Mouse (Mus musculus): Measurements from ENCODE around the gene Ctdspl.

DNA sequence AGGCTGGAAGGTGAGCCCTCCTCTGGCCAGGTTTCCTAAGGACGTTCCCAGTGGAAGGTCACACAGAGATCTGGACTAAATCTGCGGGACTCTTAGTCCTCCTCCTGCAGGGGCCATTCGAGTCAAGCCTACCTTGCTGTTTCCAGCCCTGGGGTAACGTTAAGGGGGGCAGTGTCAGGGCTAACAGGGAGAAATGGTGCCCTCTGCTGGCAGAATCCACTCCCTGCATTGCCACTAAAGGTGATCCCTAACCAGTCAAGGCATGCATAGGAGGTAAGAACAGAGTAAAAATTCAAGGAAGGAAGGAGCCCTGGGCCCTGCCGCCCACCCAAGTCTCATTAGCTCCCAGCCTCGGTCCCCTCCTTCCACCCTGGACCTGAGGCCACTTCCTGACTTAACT lies 141.3 kb downstream of the Ctdspl start:
- TF ChIP-seq CTCF (IDR thresholded peaks at IDR 0.05; ENCODE audit: low read depth) (peak; percentile 89), EP300 (IDR thresholded peaks at IDR 0.05; ENCODE audit: low read depth) (no peak)
